In the genomic region with DNA sequence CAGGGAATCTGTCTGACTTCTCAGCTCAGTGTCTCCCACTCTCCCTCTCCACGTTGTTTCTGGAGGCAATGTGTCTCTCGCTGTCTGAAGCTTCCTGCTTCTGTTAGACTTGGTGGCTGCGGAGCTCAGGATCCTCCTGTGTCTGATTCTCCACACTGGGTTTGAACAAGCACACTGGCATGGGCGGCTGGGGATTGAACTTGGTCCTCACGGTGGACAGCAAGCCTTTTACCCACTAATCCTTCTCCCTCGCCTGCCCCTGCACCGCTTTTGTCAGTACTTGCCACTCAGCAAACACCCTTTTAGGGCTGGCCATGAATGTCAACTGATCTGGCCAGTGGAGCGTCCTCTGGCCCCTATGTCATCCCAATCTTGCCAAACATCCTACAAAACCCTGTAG, we compare ENCODE assay signal across 14 mouse cellular contexts. TPM values are rescaled to one million over a fixed set of nuclear protein-coding genes. Genes with fewer than 3 reads are reported as not detected.
DNase-seq lines count a peak whose midpoint lies in the region; ATAC-seq and TF ChIP-seq lines count a peak whose summit lies in the region.
"Had no signal": no experiment of that assay in that cellular context is flagged by ENCODE, and none has a peak within 500 bp of the region (broad histone marks: within the 10 kb centered on the region; RNA-seq: fewer than 3 reads in every experiment).

No protein-coding gene starts in this region.

- H3K9ac ChIP-seq in kidney, embryonic 16.5 days (replicated peaks; ENCODE audit: low read length), result no peak overlapping the region
- peak overlapping the region; percentile 69 for H3K9ac ChIP-seq in liver, embryonic 11.5 days (ENCODE audit: low read depth, low read length)
- H3K9ac ChIP-seq: embryonic facial prominence, embryonic 15.5 days had no signal

- H3K9me3 ChIP-seq in heart, embryonic 10.5 days, result no peaks in the 10 kb centered on the region
- no peaks in the 10 kb centered on the region for H3K9me3 ChIP-seq in kidney, embryonic 16.5 days (ENCODE audit: low read length)
- H3K9me3 ChIP-seq in G1E (replicated peaks), result no peaks in the 10 kb centered on the region
- H3K9me3 ChIP-seq in liver, embryonic 11.5 days (ENCODE audit: control insufficient read depth, low read length), result no peaks in the 10 kb centered on the region
- H3K9me3 ChIP-seq: embryonic facial prominence, embryonic 15.5 days had no signal

- intact Hi-C loops in left cerebral cortex, postnatal 4 days (cut with DNase I), result no loop called here

- no peak for ATAC-seq in kidney, embryonic 16.5 days (ENCODE audit: low FRiP score, low TSS enrichment)
- ATAC-seq in G1E (ENCODE audit: extremely low read depth, insufficient number of reproducible peaks, low FRiP score, poor library complexity, severe bottlenecking), result no peak
- no peak for ATAC-seq in liver, embryonic 11.5 days (replicated peaks; ENCODE audit: low FRiP score)
- ATAC-seq: activated CD4-positive, CD25-positive, alpha-beta regulatory T cell, adult 4 months; inflammation-experienced regulatory T-cells, adult 6 months had no signal

- H3K4me3 ChIP-seq in heart, embryonic 10.5 days, result 0 out of 2 replicates have a peak overlapping the region, but pooled peaks have one; percentile 5
- H3K4me3 ChIP-seq in kidney, embryonic 16.5 days (ENCODE audit: low read length), result no peak overlapping the region
- peak overlapping the region; percentile 38; the same call in 1 of the 2 replicates for H3K4me3 ChIP-seq in G1E (ENCODE audit: low read depth, low read length)
- H3K4me3 ChIP-seq in liver, embryonic 11.5 days (ENCODE audit: low read depth, low read length), result no peak overlapping the region
- H3K4me3 ChIP-seq: embryonic facial prominence, embryonic 15.5 days had no signal

- no peaks in the 10 kb centered on the region for H3K27me3 ChIP-seq in heart, embryonic 10.5 days (ENCODE audit: insufficient read depth, poor library complexity, severe bottlenecking)
- H3K27me3 ChIP-seq in kidney, embryonic 16.5 days (ENCODE audit: insufficient read depth, low read length), result no peaks in the 10 kb centered on the region
- H3K27me3 ChIP-seq in G1E (ENCODE audit: insufficient read depth, low read length), result no peaks in the 10 kb centered on the region
- no peaks in the 10 kb centered on the region for H3K27me3 ChIP-seq in liver, embryonic 11.5 days (replicated peaks; ENCODE audit: control insufficient read depth, insufficient read depth, low read length)
- H3K27me3 ChIP-seq: embryonic facial prominence, embryonic 15.5 days had no signal

- H3K4me1 ChIP-seq in heart, embryonic 10.5 days, result peaks cover 87% of the 10 kb centered on the region
- peaks cover 26% of the 10 kb centered on the region for H3K4me1 ChIP-seq in kidney, embryonic 16.5 days (ENCODE audit: insufficient read depth, low read length)
- H3K4me1 ChIP-seq in G1E (ENCODE audit: insufficient read depth, low read depth, low read length), result peaks cover 87% of the 10 kb centered on the region
- H3K4me1 ChIP-seq in liver, embryonic 11.5 days (replicated peaks; ENCODE audit: control insufficient read depth, insufficient read depth, low read length), result peaks cover 73% of the 10 kb centered on the region

- peak overlapping the region; percentile 92 for H3K27ac ChIP-seq in heart, embryonic 10.5 days
- peak overlapping the region; percentile 82 for H3K27ac ChIP-seq in kidney, embryonic 16.5 days (ENCODE audit: low read length)
- H3K27ac ChIP-seq in liver, embryonic 11.5 days (ENCODE audit: low read depth, low read length), result peak overlapping the region; percentile 98

- DNase-seq in heart, embryonic 10.5 days (ENCODE audit: low spot score), result no peak
- no peak for DNase-seq in heart, adult 18-20 months
- no peak for DNase-seq in kidney, postnatal 10 days
- DNase-seq in G1E (ENCODE audit: low spot score), result no peak
- no peak for DNase-seq in liver, embryonic 11.5 days (ENCODE audit: low spot score)
- DNase-seq in left cerebral cortex, postnatal 4 days, result no peak
- DNase-seq in frontal cortex, adult 2 months (ENCODE audit: extremely low spot score in 1 of 2, low spot score in 1 of 2), result no peak
- DNase-seq: cerebellum, postnatal 25 days; lung, adult 2 months; right cerebral cortex, postnatal 25 days had no signal

- no peak for TF ChIP-seq CTCF in G1E (IDR thresholded peaks at IDR 0.05; ENCODE audit: low read depth, low read length)

- H3K4me2 ChIP-seq in kidney, embryonic 16.5 days (replicated peaks; ENCODE audit: low read depth, low read length), result no peak overlapping the region
- peak overlapping the region; percentile 64 for H3K4me2 ChIP-seq in liver, embryonic 11.5 days
- H3K4me2 ChIP-seq: embryonic facial prominence, embryonic 15.5 days had no signal

- H3K36me3 ChIP-seq in heart, embryonic 10.5 days, result no peaks in the 10 kb centered on the region
- no peaks in the 10 kb centered on the region for H3K36me3 ChIP-seq in kidney, embryonic 16.5 days (ENCODE audit: insufficient read depth, low read length)
- H3K36me3 ChIP-seq in G1E (replicated peaks), result no peaks in the 10 kb centered on the region
- H3K36me3 ChIP-seq in liver, embryonic 11.5 days (ENCODE audit: control insufficient read depth, insufficient read depth, low read length), result no peaks in the 10 kb centered on the region
- H3K36me3 ChIP-seq: embryonic facial prominence, embryonic 15.5 days had no signal

- WGBS in heart, embryonic 10.5 days, result 29% methylated on average over 8 of the region's 8 CpGs
- WGBS in kidney, embryonic 16.5 days, result 78% methylated on average over 8 of the region's 8 CpGs
- 44% methylated on average over 8 of the region's 8 CpGs for WGBS in liver, embryonic 11.5 days

RNA-seq across cellular contexts. Expression of a gene that starts 22.5 kb away (rescaled TPM):
- polyA plus RNA-seq in heart, embryonic 10.5 days (2016; fragmentation: Nextera tagmentation; extraction: Ambion mirVana), result 29.4 and 47.2 TPM in 2 replicates
- 10 to 100 TPM in 1 of 2 experiments, 1 to 10 TPM in 1; 9.0 to 11.3 TPM for total RNA-seq in heart, adult 18-20 months (2021)
- 8.1 and 8.4 TPM in 2 replicates for polyA plus RNA-seq in kidney, embryonic 16.5 days (2015; fragmentation: Nextera tagmentation; extraction: Ambion mirVana)
- total RNA-seq in G1E (2014; fragmentation: Nextera tagmentation), result 0.39 and 0.98 TPM in 2 replicates
- 0.44 and 0.81 TPM in 2 replicates for total RNA-seq in G1E (2017)
- 1.6 and 2.1 TPM in 2 replicates for polyA plus RNA-seq in G1E (2012)
- polyA plus RNA-seq in liver, embryonic 11.5 days (2014; fragmentation: Nextera tagmentation; extraction: Ambion mirVana), result 10.1 and 11.1 TPM in 2 replicates
- total RNA-seq in left cerebral cortex, postnatal 4 days (2021), result 1 to 10 TPM; 2.0 to 2.3 TPM
- 3.1 TPM in 2 replicates for polyA plus RNA-seq in frontal cortex, adult 2 months (2012; rRNA removed)
- polyA plus RNA-seq: activated CD4-positive, CD25-positive, alpha-beta regulatory T cell, adult 4 months; inflammation-experienced regulatory T-cells, adult 6 months had no signal

Comparison
In these comparisons a context has a peak if more than half of its experiments do, and no peak if none do; other contexts are left out.
1. H3K4me3 ChIP-seq: peak in heart, embryonic 10.5 days (single experiment) and G1E (single experiment); none in kidney, embryonic 16.5 days (single experiment) and liver, embryonic 11.5 days (single experiment).
2. Peak in every context shown above with its lines, with median percentiles within 50 percentile points of each other: H3K27ac ChIP-seq.